Mouse (Mus musculus) embryonic facial prominence, embryonic 12.5 days (tissue): Measurements from ENCODE around the gene Plekha7. TPM values are rescaled to one million over a fixed set of nuclear protein-coding genes. Genes with fewer than 3 reads are reported as not detected.

Experiments
- ATAC-seq: fragments of 200-750 bp; cut with Nextera tagmentation; 2 replicates; pipeline ENCODE4 v1.8.0; 2017; ENCODE audit not compliant: insufficient number of reproducible peaks, insufficient read depth, low FRiP score, low TSS enrichment
- H3K27ac ChIP-seq: fragments of 300-500 bp; sonication (generic); 2 replicates; pipeline ENCODE4 v1.5.1; 2016; ENCODE audit warnings: mild to moderate bottlenecking
- H3K27me3 ChIP-seq: fragments of 300-500 bp; sonication (generic); 2 replicates; pipeline ENCODE4 v1.6.1; 2016; ENCODE audit warnings: mild to moderate bottlenecking, moderate library complexity
- H3K36me3 ChIP-seq: fragments of 300-500 bp; sonication (generic); 2 replicates; pipeline ENCODE4 v1.6.1; 2016; ENCODE audit warnings: mild to moderate bottlenecking
- H3K4me1 ChIP-seq: fragments of 300-500 bp; sonication (generic); 2 replicates; pipeline ENCODE4 v1.6.1; 2016
- H3K4me2 ChIP-seq: fragments of 300-500 bp; sonication (generic); replicated peaks from 2 replicates; pipeline ENCODE4 v1.6.1; 2016; ENCODE audit warnings: mild to moderate bottlenecking, moderate library complexity
- H3K4me3 ChIP-seq: fragments of 300-500 bp; sonication (generic); 2 replicates; pipeline ENCODE4 v1.5.1; 2016; ENCODE audit warnings: mild to moderate bottlenecking
- H3K9ac ChIP-seq: fragments of 300-500 bp; sonication (generic); 2 replicates; pipeline ENCODE4 v1.6.1; 2016; ENCODE audit warnings: mild to moderate bottlenecking, moderate library complexity
- H3K9me3 ChIP-seq: fragments of 300-500 bp; sonication (generic); 2 replicates; pipeline ENCODE4 v1.6.1; 2016; ENCODE audit warnings: mild to moderate bottlenecking, moderate library complexity
- WGBS: fragments of 180-500 bp; shearing (Covaris S2); methylation state at CpG from one replicate; pipeline ENCODE4 v1.1.7; 2016; 5-methylcytosine and 5-hydroxymethylcytosine counted together
- polyA plus RNA-seq: library from polyadenylated mRNA; unstranded; fragments of >200 nt; fragmentation: Nextera tagmentation; extraction: Ambion mirVana; gene quantifications from 2 replicates; pipeline ENCODE4 v1.2.1, GENCODE M21; 2016

Plekha7 gene
- polyA plus RNA-seq: 9.3 and 10.8 TPM in 2 replicates

DNA sequence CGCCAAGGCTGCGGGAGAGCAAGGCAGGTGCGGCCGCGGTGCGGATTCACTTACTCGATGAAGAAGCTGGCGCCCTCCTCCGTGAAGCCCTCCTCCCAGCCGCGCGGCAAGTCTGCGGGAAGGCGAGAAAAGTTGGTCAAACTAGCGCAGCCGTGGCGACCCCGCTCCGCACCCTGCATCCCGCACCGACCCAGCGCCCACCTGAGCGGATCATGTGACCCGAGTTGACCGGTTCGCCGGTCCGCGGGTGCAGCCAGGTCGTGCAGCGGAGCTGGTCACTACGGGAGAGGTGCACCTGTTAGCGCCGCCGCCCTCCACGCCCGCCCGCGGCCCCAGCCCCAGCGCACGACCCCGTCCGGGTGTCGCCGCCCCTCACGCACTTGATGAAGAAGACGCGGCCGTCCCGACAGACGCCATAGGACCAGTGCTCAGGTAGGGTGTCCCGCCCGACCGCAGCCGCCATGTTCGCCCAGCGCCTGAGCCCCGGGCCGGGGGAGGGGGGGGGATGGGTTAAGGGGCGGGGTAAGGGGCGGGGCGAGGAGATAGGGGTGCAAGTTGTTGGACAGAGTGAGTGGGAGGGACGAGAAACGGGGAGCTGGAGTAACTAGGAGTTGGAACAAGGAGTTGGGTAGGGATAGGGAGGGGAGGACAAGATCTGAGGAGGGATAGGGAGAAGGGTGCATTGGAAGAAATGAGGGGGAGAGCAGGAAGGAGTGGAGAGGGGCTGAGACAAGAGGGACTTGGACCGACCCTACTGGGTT lies at the start of gene Plekha7:
TSS of gene Plekha7 (minus strand) at position 506 of the 761 bp plus-strand sequence.
- Histone ChIP-seq H3K4me2 (peak within 1 kb of the TSS; percentile 99), H3K36me3 (no peaks in the 10 kb centered on the region), H3K9ac (peak within 1 kb of the TSS; percentile 55), H3K27me3 (peaks cover 34% of the 10 kb centered on the region), H3K4me1 (peaks cover 12% of the 10 kb centered on the region; the same call in 1 of the 2 replicates), H3K9me3 (no peaks in the 10 kb centered on the region), H3K27ac (0 out of 2 replicates have a peak within 1 kb of the TSS, but pooled peaks have one; percentile 23), H3K4me3 (peak within 1 kb of the TSS; percentile 67)
- ATAC-seq: peak; percentile 72
- 0% methylated on average over 49 of the region's 65 CpGs for WGBS

GRCm38 (mm10) chr7:116336226-116336625 lies 28.1 kb upstream of the Plekha7 start:
- no peak for ATAC-seq
- no peak overlapping the region for H3K4me3 ChIP-seq
- H3K4me1 ChIP-seq: peaks cover 7% of the 10 kb centered on the region; the same call in 1 of the 2 replicates
- H3K27ac ChIP-seq: no peak overlapping the region
- no peaks in the 10 kb centered on the region for H3K27me3 ChIP-seq
- H3K9ac ChIP-seq: no peak overlapping the region
- H3K9me3 ChIP-seq: no peaks in the 10 kb centered on the region
- 23% methylated on average over 1 of the region's 1 CpGs for WGBS
- H3K4me2 ChIP-seq: no peak overlapping the region
- peaks cover 24% of the 10 kb centered on the region for H3K36me3 ChIP-seq

DNA sequence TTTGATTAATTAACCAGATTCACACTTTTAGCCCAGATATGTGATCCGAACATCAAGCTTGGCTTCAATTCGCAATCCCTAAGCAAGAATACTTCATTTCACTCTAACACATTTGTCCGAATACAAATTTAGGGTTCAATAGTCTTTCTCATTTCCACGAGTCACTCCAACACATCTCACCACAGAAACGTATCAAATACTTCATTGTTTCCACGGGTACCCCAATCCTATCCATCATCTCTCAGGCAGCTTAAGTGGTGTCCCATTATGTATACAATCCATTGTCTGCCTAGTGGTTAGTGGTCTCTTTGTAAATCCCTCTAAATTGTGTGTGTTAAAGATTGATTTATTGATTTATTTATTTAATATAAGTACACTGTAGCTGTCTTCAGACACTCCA lies 27.0 kb upstream of the Plekha7 start:
- Histone ChIP-seq H3K9ac (no peak overlapping the region), H3K4me2 (peak overlapping the region; percentile 61), H3K4me3 (no peak overlapping the region)

GRCm38 (mm10) chr7:116334669-116335038 lies 26.5 kb upstream of the Plekha7 start:
- H3K27me3 ChIP-seq: no peaks in the 10 kb centered on the region
- H3K4me1 ChIP-seq: peaks cover 7% of the 10 kb centered on the region; the same call in 1 of the 2 replicates
- H3K4me3 ChIP-seq: peak overlapping the region; percentile 84
- H3K4me2 ChIP-seq: peak overlapping the region; percentile 61
- H3K36me3 ChIP-seq: peaks cover 35% of the 10 kb centered on the region
- peak overlapping the region; percentile 42; the same call in 1 of the 2 replicates for H3K27ac ChIP-seq
- H3K9ac ChIP-seq: peak overlapping the region; percentile 89
- no peaks in the 10 kb centered on the region for H3K9me3 ChIP-seq
- no peak; the same call in 1 of the 2 replicates for ATAC-seq
- WGBS: 18% methylated on average over 8 of the region's 8 CpGs

More for the DNA sequence above, 27.0 kb upstream of the Plekha7 start:
- Histone ChIP-seq H3K4me1 (peaks cover 7% of the 10 kb centered on the region; the same call in 1 of the 2 replicates), H3K27me3 (no peaks in the 10 kb centered on the region), H3K27ac (no peak overlapping the region), H3K9me3 (no peaks in the 10 kb centered on the region), H3K36me3 (peaks cover 30% of the 10 kb centered on the region)
- ATAC-seq: no peak
- WGBS: 78% methylated on average over 6 of the region's 6 CpGs

DNA sequence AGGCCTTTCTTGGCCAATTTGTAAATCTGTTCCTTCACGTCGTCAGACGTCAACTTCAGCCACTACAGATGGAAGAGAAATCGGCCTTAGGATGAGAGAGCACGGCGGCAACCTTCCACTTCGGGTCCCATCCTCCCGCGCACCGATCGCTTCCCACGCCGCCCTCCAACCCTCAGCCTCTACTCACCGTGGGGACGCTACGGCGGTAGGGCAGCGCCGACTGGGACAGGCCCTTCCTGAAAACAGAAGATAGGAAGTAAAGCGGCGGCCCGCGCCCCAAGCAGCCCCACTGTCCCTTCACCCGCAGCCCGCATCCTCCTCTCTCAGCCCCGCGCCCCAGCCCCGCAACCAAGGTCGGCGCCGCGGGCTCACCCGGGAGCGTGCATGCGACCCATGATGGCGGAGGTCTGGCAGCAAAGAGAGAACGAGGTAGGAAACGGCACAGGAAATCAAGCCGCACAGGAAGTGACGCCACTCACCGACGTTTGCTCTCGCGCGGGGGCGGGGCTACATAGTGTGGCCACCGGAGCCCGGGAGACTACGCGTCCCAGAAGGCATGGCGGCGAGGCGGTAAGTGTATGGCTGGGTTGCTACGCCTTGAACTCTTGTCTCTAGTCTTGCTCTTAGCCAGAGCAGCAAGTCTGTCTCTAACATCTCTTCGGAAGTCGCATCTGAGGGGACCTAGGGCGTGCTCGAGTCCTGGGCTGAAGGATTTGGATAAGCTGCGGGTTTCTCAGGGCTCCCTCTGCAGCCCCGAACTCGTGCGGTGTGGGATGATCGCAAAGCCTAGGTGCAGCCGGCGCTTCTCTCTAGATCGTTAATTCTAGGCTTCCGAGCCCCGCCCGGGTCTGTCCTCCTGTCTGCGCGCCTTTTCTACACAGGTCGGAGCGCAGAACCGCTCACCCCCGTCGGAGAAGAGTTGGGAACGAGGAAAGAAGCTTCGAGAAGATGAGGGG lies 25.8 kb upstream of the Plekha7 start, which contains the start of gene Rps13:
TSS of gene Rps13 (minus strand) at position 483 of the 956 bp plus-strand sequence.
- H3K4me3 ChIP-seq: peak within 1 kb of the TSS; percentile 84
- H3K27me3 ChIP-seq: no peaks in the 10 kb centered on the region
- no peaks in the 10 kb centered on the region for H3K9me3 ChIP-seq
- H3K36me3 ChIP-seq: peaks cover 33% of the 10 kb centered on the region
- peaks cover 7% of the 10 kb centered on the region; the same call in 1 of the 2 replicates for H3K4me1 ChIP-seq
- ATAC-seq: peak; percentile 97
- peak within 1 kb of the TSS; percentile 89 for H3K9ac ChIP-seq
- WGBS: under 1% methylated on average over 78 of the region's 78 CpGs
- H3K27ac ChIP-seq: peak within 1 kb of the TSS; percentile 84
- H3K4me2 ChIP-seq: peak within 1 kb of the TSS; percentile 61

- Histone ChIP-seq H3K9ac (no peak overlapping the region), H3K27ac (no peak overlapping the region), H3K36me3 (peaks cover 37% of the 10 kb centered on the region), H3K4me2 (no peak overlapping the region), H3K4me3 (no peak overlapping the region), H3K9me3 (no peaks in the 10 kb centered on the region), H3K4me1 (peaks cover 7% of the 10 kb centered on the region; the same call in 1 of the 2 replicates), H3K27me3 (no peaks in the 10 kb centered on the region)
- WGBS: 90% methylated on average over 2 of the region's 2 CpGs
- no peak for ATAC-seq
These were observed 23.1 kb upstream of the Plekha7 start for GRCm38 (mm10) chr7:116331246-116331645.

DNA sequence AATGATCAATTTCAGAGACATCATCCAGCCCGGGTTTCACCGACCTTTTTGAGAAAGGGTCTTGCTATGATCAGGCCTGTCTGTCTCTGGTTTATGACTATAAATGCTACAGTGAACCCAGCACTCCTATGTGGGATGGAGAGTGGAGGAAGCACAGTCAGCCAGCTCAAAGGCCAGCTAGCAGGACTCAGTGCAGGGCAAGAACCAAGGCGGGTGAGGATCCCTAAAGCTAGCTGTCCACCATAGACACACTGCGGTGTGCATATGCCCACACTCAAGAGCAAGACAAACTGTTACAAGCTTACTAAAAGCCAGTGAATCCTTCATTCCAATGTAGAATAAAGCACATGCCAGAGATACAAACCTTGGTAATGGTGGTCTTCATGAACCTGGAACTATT lies 21.7 kb upstream of the Plekha7 start:
- H3K27me3 ChIP-seq: no peaks in the 10 kb centered on the region
- H3K27ac ChIP-seq: no peak overlapping the region
- peaks cover 7% of the 10 kb centered on the region; the same call in 1 of the 2 replicates for H3K4me1 ChIP-seq
- H3K9ac ChIP-seq: no peak overlapping the region
- no peaks in the 10 kb centered on the region for H3K9me3 ChIP-seq
- WGBS: 93% methylated on average over 4 of the region's 4 CpGs
- H3K36me3 ChIP-seq: peaks cover 37% of the 10 kb centered on the region
- no peak overlapping the region for H3K4me2 ChIP-seq
- no peak overlapping the region for H3K4me3 ChIP-seq
- ATAC-seq: no peak

DNA sequence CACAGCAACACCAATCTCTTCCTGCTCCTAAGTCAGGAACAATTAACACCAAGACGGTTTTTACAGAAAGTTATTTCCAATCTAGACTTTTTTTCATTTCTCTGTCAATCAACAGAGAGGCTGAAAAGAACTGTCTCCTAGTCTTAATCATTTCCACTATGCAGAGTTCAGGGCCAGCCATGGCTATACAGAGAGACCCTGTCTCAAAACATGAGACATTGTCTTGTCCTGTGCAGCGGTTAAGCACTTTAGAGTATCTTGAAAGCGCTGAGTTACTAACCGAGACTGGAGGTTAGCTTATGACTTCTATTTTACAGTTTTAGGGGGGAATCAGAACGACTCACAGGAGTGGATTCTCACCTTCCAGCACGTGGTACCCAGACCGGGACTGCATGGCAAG lies 20.6 kb upstream of the Plekha7 start:
- H3K9ac ChIP-seq: no peak overlapping the region
- no peak overlapping the region for H3K4me2 ChIP-seq
- no peaks in the 10 kb centered on the region for H3K9me3 ChIP-seq
- H3K27ac ChIP-seq: no peak overlapping the region
- H3K4me1 ChIP-seq: peaks cover 7% of the 10 kb centered on the region; the same call in 1 of the 2 replicates
- 78% methylated on average over 7 of the region's 7 CpGs for WGBS
- no peak overlapping the region for H3K4me3 ChIP-seq
- no peaks in the 10 kb centered on the region for H3K27me3 ChIP-seq
- peaks cover 37% of the 10 kb centered on the region for H3K36me3 ChIP-seq
- no peak for ATAC-seq

DNA sequence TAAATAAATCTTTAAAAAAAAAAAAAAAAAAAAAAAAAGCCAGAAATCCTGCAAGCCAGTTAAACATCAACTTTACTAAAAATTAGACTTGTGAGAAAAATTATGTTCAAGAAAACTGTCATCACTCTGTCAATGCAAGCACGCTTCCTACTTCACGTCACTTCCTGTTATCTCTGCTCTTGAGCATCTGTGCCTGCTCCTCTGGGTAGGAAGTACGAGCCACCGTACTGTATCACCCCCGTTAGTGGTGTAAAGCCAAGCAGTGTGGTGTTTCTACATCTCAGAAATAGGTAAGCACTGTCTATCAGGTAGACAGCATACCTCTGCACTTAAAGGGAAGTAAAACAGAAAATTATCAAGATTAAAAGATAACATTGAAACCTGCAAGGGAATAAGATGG lies 19.7 kb upstream of the Plekha7 start:
- 86% methylated on average over 5 of the region's 5 CpGs for WGBS

DNA sequence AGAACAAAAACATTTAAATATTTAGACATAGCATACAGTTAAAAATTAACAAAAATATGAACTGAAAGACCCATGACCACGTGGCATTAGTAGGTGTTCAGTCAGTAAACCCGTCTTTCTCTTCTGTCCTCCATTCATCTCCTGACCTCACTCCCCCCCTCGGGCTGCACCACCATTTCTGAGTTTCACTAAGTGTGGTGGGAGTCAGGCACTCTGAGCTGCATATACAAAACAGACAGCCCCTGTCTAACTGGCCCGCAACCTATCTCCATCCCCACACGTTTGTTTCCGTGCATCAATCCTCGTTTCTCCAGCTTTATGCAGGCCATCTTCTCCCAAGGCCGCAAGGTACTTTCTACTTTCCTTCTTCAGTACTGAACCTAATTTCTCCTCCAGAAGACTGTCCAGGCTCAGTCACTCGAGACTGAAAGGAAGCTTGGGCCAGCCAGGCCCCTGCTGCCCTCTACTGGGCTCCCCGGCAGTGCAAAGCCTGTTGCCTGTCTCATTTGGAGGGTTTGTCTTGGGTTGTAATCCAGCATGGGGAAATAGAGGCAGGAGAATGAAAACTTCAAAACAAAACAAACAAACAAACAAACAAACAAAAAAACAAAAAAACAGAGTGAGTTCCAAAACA lies 15.3 kb upstream of the Plekha7 start:
- H3K9me3 ChIP-seq: no peaks in the 10 kb centered on the region
- H3K4me1 ChIP-seq: no peaks in the 10 kb centered on the region
- no peak overlapping the region for H3K9ac ChIP-seq
- H3K36me3 ChIP-seq: no peaks in the 10 kb centered on the region
- no peak overlapping the region for H3K4me3 ChIP-seq
- no peaks in the 10 kb centered on the region for H3K27me3 ChIP-seq
- no peak overlapping the region for H3K27ac ChIP-seq
- WGBS: 34% methylated on average over 10 of the region's 10 CpGs
- no peak overlapping the region for H3K4me2 ChIP-seq
- ATAC-seq: 0 out of 2 replicates have a peak, but pooled peaks have one; percentile 52

More for the DNA sequence above, 19.7 kb upstream of the Plekha7 start:
- no peak for ATAC-seq
- H3K9me3 ChIP-seq: no peaks in the 10 kb centered on the region
- H3K27me3 ChIP-seq: no peaks in the 10 kb centered on the region
- no peak overlapping the region for H3K4me3 ChIP-seq
- H3K36me3 ChIP-seq: peaks cover 37% of the 10 kb centered on the region
- H3K4me1 ChIP-seq: peaks cover 4% of the 10 kb centered on the region; the same call in 1 of the 2 replicates
- no peak overlapping the region for H3K27ac ChIP-seq
- H3K9ac ChIP-seq: no peak overlapping the region
- no peak overlapping the region for H3K4me2 ChIP-seq

- Histone ChIP-seq H3K9me3 (no peaks in the 10 kb centered on the region), H3K4me1 (peaks cover 12% of the 10 kb centered on the region; the same call in 1 of the 2 replicates), H3K27me3 (peaks cover 34% of the 10 kb centered on the region), H3K27ac (no peak overlapping the region), H3K4me3 (no peak overlapping the region), H3K36me3 (no peaks in the 10 kb centered on the region), H3K9ac (no peak overlapping the region; the same call in 1 of the 2 replicates), H3K4me2 (0 out of 2 replicates have a peak overlapping the region, but pooled peaks have one; percentile 4)
- no peak for ATAC-seq
- 12% methylated on average over 9 of the region's 9 CpGs for WGBS
These were observed 1.3 kb upstream of the Plekha7 start for GRCm38 (mm10) chr7:116309456-116309855.
